Mouse (Mus musculus) stomach, postnatal 0 days (tissue): ENCODE measurements around the gene Defa35. TPM values are rescaled to one million over a fixed set of nuclear protein-coding genes. Genes with fewer than 3 reads are reported as not detected.
"Not testable (repeated sequence)": the region's sequence is repeated elsewhere in the genome, so short reads cannot be mapped to it uniquely, and the experiment has no call there.

ENCODE experiments used
- ATAC-seq: fragments of 200-750 bp; cut with Nextera tagmentation; 2 replicates; pipeline ENCODE4 v1.8.0; 2017; ENCODE audit not compliant: low FRiP score, low TSS enrichment
- DNase-seq: peaks from one replicate; pipeline ENCODE4 v3.0.0-alpha.2; 2016; ENCODE audit warnings: low spot score
- H3K27ac ChIP-seq: fragments of 300-500 bp; sonication (generic); replicated peaks from 2 replicates; pipeline ENCODE4 v1.5.1; 2014; ENCODE audit warnings: mild to moderate bottlenecking, control low read depth
- H3K27me3 ChIP-seq: fragments of 300-500 bp; sonication (generic); 2 replicates; pipeline ENCODE4 v1.6.1; 2014; ENCODE audit warnings: low read length; ENCODE audit not compliant: control insufficient read depth, insufficient read depth
- H3K36me3 ChIP-seq: fragments of 300-500 bp; sonication (generic); 2 replicates; pipeline ENCODE4 v1.6.1; 2014; ENCODE audit warnings: low read length, mixed read lengths; ENCODE audit not compliant: control insufficient read depth, insufficient read depth
- H3K4me1 ChIP-seq: fragments of 300-500 bp; sonication (generic); replicated peaks from 2 replicates; pipeline ENCODE4 v1.6.1; 2014; ENCODE audit warnings: antibody characterized with exemption; ENCODE audit not compliant: control insufficient read depth, insufficient read depth
- H3K4me2 ChIP-seq: fragments of 300-500 bp; sonication (generic); replicated peaks from 2 replicates; pipeline ENCODE4 v1.6.1; 2014; ENCODE audit warnings: low read depth, mild to moderate bottlenecking, control low read depth, moderate library complexity
- H3K4me3 ChIP-seq: fragments of 300-500 bp; sonication (generic); 2 replicates; pipeline ENCODE4 v1.5.1; 2014; ENCODE audit warnings: low read depth, low read length, control low read depth
- H3K9ac ChIP-seq: fragments of 300-500 bp; sonication (generic); 2 replicates; pipeline ENCODE4 v1.6.1; 2014; ENCODE audit warnings: mild to moderate bottlenecking, low read length, control low read depth, mixed read lengths
- H3K9me3 ChIP-seq: fragments of 300-500 bp; sonication (generic); 2 replicates; pipeline ENCODE4 v1.6.1; 2016; ENCODE audit warnings: low read length; ENCODE audit not compliant: control insufficient read depth
- CTCF ChIP-seq: IDR thresholded peaks from 2 replicates; pipeline ENCODE4 v1.5.1; 2016; ENCODE audit warnings: antibody characterized with exemption, low read depth, mild to moderate bottlenecking, moderate library complexity
- EP300 ChIP-seq: optimal IDR thresholded peaks from 2 replicates; pipeline ENCODE3; 2016; ENCODE audit warnings: antibody characterized with exemption
- WGBS: fragments of 180-500 bp; shearing (Covaris S2); extraction: QIAGEN DNeasy Blood & Tissue Kit; methylation state at CpG from one replicate; pipeline ENCODE4 v1.1.7; 2014; 5-methylcytosine and 5-hydroxymethylcytosine counted together
- polyA plus RNA-seq: library from polyadenylated mRNA; unstranded; fragments of >200 nt; fragmentation: Nextera tagmentation; extraction: Ambion mirVana; gene quantifications from 2 replicates; pipeline ENCODE4 v1.2.1, GENCODE M21; 2015

Gene Defa35
- not detected in 2 replicates for polyA plus RNA-seq

GRCm38 (mm10) chr8:21064738-21065137 is at the start of gene Defa35:
Defa35 (plus strand) TSS chr8:21065038.
- DNase-seq, H3K4me1 ChIP-seq, H3K27me3 ChIP-seq, H3K27ac ChIP-seq, H3K4me3 ChIP-seq, H3K4me2 ChIP-seq, H3K9me3 ChIP-seq, H3K9ac ChIP-seq, ATAC-seq, H3K36me3 ChIP-seq: not testable (repeated sequence)
- 87% methylated on average over 1 of the region's 1 CpGs for WGBS

GRCm38 (mm10) chr8:21025245-21025644 is 39.6 kb upstream of the Defa35 start, which contains the start of gene Defa21:
Defa21 (plus strand) TSS chr8:21025545.
- H3K4me2 ChIP-seq, H3K9me3 ChIP-seq, H3K4me1 ChIP-seq, H3K4me3 ChIP-seq, H3K36me3 ChIP-seq, DNase-seq, H3K27me3 ChIP-seq, H3K9ac ChIP-seq, H3K27ac ChIP-seq, ATAC-seq: not testable (repeated sequence)
- WGBS: no CpG with 5 or more reads among the region's 1 CpGs

GRCm38 (mm10) chr8:21054747-21055146 is 10.1 kb upstream of the Defa35 start, which contains the start of gene Defa23:
Defa23 (plus strand) TSS chr8:21055047.
- not testable (repeated sequence) for H3K27ac ChIP-seq, DNase-seq, H3K9me3 ChIP-seq, H3K4me2 ChIP-seq, H3K4me3 ChIP-seq, ATAC-seq, H3K27me3 ChIP-seq, H3K36me3 ChIP-seq, H3K9ac ChIP-seq, H3K4me1 ChIP-seq
- no CpG with 5 or more reads among the region's 1 CpGs for WGBS

- not testable (repeated sequence) for DNase-seq, ATAC-seq, H3K27me3 ChIP-seq, H3K36me3 ChIP-seq, H3K27ac ChIP-seq, H3K9ac ChIP-seq, H3K9me3 ChIP-seq, H3K4me2 ChIP-seq, H3K4me3 ChIP-seq, H3K4me1 ChIP-seq
Measured at GRCm38 (mm10) chr8:21084142-21084541, 19.3 kb downstream of the Defa35 start, which contains the start of gene Defa25. Defa25 (plus strand) TSS chr8:21084442.

- Histone ChIP-seq H3K36me3 (no peaks in the 10 kb centered on the region), H3K4me2 (no peak overlapping the region), H3K4me3 (no peak overlapping the region), H3K4me1 (no peaks in the 10 kb centered on the region), H3K27ac (no peak overlapping the region), H3K27me3 (no peaks in the 10 kb centered on the region), H3K9me3 (no peaks in the 10 kb centered on the region), H3K9ac (no peak overlapping the region)
- DNase-seq (no peak), ATAC-seq (no peak)
- WGBS: 27% methylated on average over 4 of the region's 4 CpGs
- no peak for TF ChIP-seq EP300
- TF ChIP-seq CTCF: peak; percentile 37
Measured at GRCm38 (mm10) chr8:21093106-21093505, 28.3 kb downstream of the Defa35 start.

GRCm38 (mm10) chr8:21095950-21096349 is 31.1 kb downstream of the Defa35 start, which contains the start of gene Gm14851:
Gm14851 (minus strand) TSS chr8:21096050.
- ATAC-seq, H3K27me3 ChIP-seq, H3K4me3 ChIP-seq, H3K9ac ChIP-seq, H3K36me3 ChIP-seq, DNase-seq, H3K4me2 ChIP-seq, H3K9me3 ChIP-seq, H3K27ac ChIP-seq, H3K4me1 ChIP-seq: not testable (repeated sequence)
- no CpG with 5 or more reads among the region's 2 CpGs for WGBS

Other genes starting within 250 kb of the Defa35 start
- not detected in 2 replicates for gene Defb33, start 172.4 kb upstream of the Defa35 start, polyA plus RNA-seq
- gene Gm15056, start 162.4 kb upstream of the Defa35 start, polyA plus RNA-seq: not detected in 2 replicates
- gene Gm6040, start 143.0 kb upstream of the Defa35 start, polyA plus RNA-seq: not detected in 2 replicates
- not detected in 2 replicates for gene AY761185, start 120.3 kb upstream of the Defa35 start, polyA plus RNA-seq
- gene Defa21, start 39.5 kb upstream of the Defa35 start, polyA plus RNA-seq: not detected in 2 replicates
- gene Defa23, start 10.0 kb upstream of the Defa35 start, polyA plus RNA-seq: not detected in 2 replicates
- gene Defa25, start 19.4 kb downstream of the Defa35 start, polyA plus RNA-seq: not detected in 2 replicates
- gene Gm14851, start 31.0 kb downstream of the Defa35 start, polyA plus RNA-seq: not detected in 2 replicates
- gene Defa30, start 69.6 kb downstream of the Defa35 start, polyA plus RNA-seq: not detected in 2 replicates
- gene Defa22, start 97.2 kb downstream of the Defa35 start, polyA plus RNA-seq: not detected in 2 replicates
- gene Defa31, start 126.6 kb downstream of the Defa35 start, polyA plus RNA-seq: not detected in 2 replicates
- not detected in 2 replicates for gene Gm15293, start 136.5 kb downstream of the Defa35 start, polyA plus RNA-seq
- not detected in 2 replicates for gene Gm15292, start 184.7 kb downstream of the Defa35 start, polyA plus RNA-seq